ENCODE assay signal across 11 mouse cellular contexts in genomic region chr13:97550172-97550571, GRCm38 (mm10).
DNase-seq lines count a peak whose midpoint lies in the region; TF ChIP-seq lines count a peak whose summit lies in the region.
"Had no signal": no experiment of that assay in that cellular context is flagged by ENCODE, and none has a peak within 500 bp of the region (broad histone marks: within the 10 kb centered on the region; RNA-seq: fewer than 3 reads in every experiment).

No protein-coding gene starts in this region.

- TF ChIP-seq CTCF in brain, embryonic 14.5 days (IDR thresholded peaks at IDR 0.05; ENCODE audit: borderline replicate concordance, extremely low read depth, insufficient read depth, insufficient read length), result no peak

- TF ChIP-seq POLR2A in brain, embryonic 14.5 days (IDR thresholded peaks at IDR 0.05; ENCODE audit: borderline replicate concordance, extremely low read depth, insufficient read depth, insufficient read length, poor library complexity, severe bottlenecking), result no peak

- DNase-seq in layer of hippocampus, adult 11-12 months (ENCODE audit: low spot score), result peak; percentile 53
- no peak for DNase-seq in layer of hippocampus, postnatal 10 days (ENCODE audit: low spot score in 2 of 2)
- DNase-seq in brain, embryonic 14.5 days (ENCODE audit: low read depth), result peak; percentile 68
- DNase-seq in cerebellum, adult 9-10 months, result peak; percentile 72
- DNase-seq in left cerebral cortex, postnatal 4 days, result peak; percentile 22
- DNase-seq in heart, postnatal 4 days, result no peak
- DNase-seq in lung, adult 18-20 months, result no peak
- DNase-seq: gastrocnemius, adult 2 months; heart, postnatal 14 days; kidney, adult 18-20 months; liver, postnatal 0 days had no signal

- intact Hi-C loops in left cerebral cortex, postnatal 4 days (cut with DNase I), result no loop called here

Comparison
In these comparisons a context has a peak if more than half of its experiments do, and no peak if none do; other contexts are left out.
1. DNase-seq: peak in layer of hippocampus, adult 11-12 months (single experiment), brain, embryonic 14.5 days (single experiment), cerebellum, adult 9-10 months (single experiment) and left cerebral cortex, postnatal 4 days (single experiment); none in layer of hippocampus, postnatal 10 days (0 of 2), heart, postnatal 4 days (single experiment) and lung, adult 18-20 months (0 of 2).